Mouse (Mus musculus) erythroid progenitor cell, adult 5-6 weeks (primary cell): ENCODE results near the gene Emc7. TPM values are rescaled to one million over a fixed set of nuclear protein-coding genes. Genes with fewer than 3 reads are reported as not detected.
"Not testable (repeated sequence)": the region's sequence is repeated elsewhere in the genome, so short reads cannot be mapped to it uniquely, and the experiment has no call there.

Experiments
- ATAC-seq: replicated peaks from 2 replicates; pipeline ENCODE4 v1.8.0; 2016; ENCODE audit warnings: moderate number of reproducible peaks, mild to moderate bottlenecking, moderate TSS enrichment, inconsistent platforms; ENCODE audit not compliant: poor library complexity, low FRiP score, severe bottlenecking
- total RNA-seq, 2 experiments: library from RNA; stranded (forward) in 1 of 2; stranded (reverse) in 1 of 2; fragments of 150-400 nt in 1 of 2; fragments of 186-747, 209-891 nt in 1 of 2; gene quantifications; 2 replicates each; pipeline versions ENCODE4 v1.2.3 to v1.2.4; 2015 to 2017; ENCODE audit warnings: low replicate concordance in 2 of 2

Gene Emc7
- total RNA-seq (2015; ENCODE audit: low replicate concordance) (5.0 and 5.8 TPM in 2 replicates), total RNA-seq (2017; ENCODE audit: low replicate concordance) (7.2 and 7.3 TPM in 2 replicates)

DNA sequence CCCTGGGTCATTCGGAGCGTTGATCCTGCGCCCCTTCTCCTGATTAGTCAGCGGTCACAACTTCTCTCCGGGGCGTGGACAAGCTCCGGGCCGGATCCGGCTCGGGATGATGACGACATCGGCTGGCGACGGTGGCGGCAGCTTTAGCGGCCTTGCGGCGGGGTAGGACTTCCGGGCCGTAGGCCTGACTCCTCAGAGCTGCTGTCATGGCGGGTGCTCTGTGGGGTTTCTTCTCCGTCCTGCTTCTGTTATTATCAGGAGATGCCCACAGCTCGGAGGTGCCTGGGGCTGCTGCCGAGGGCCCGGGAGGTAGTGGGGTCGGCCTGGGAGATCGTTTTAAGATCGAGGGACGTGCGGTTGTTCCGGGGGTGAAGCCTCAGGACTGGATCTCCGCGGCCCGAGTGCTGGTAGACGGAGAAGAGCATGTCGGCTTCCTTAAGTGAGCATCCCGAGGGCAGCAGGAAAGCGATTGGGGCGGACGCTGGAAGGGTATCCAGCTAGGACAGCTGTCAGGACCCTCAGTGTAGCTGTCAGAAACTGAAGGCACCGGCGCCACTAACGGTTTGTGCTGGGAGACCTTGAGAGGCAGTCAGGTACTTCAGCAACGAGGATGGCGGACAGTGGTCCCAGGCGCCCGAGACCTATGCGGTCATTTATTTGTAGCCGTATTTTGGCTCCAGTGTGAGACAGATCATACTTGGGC is at the start of gene Emc7:
Emc7 (plus strand) TSS at position 136 of the 703 bp plus-strand sequence.
- peak; percentile 98 for ATAC-seq

DNA sequence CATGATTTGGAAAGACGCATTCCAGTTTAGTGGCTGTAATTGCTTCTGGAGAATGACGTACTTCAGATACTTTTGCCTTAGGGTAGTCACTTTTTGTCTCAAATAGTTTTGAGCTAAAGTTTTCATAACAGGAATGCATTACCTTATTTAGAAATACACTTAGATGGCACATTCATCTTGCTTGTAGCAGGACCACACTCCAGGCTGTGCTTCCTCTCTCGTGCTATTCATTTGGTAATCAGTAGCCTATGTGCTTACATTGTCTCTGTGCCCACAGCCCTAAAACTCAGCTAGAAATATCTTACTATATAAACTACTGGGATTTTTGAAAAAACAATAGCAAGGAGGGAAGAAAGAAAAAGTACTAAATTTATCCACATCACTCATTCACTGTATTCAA is 47.8 kb upstream of the Emc7 start:
- ATAC-seq: no peak

DNA sequence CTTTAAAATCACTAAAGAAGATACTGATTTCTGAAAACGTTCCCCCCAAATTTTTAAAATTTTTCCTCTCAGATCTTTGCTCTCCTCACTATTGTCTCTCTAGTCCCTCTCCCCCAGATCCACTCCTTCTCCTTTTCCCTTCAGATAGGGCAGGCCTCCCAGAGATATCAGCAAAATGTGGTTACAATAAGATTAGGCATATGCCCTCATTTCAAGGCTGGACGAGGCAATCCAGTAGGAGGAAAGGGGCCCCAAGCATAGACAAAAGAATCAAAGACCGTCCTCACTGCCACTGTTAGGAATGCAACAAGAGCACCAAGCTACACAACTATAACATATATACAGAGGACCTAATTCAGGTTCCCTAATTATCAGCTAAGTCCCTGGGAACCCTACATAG is 29.5 kb upstream of the Emc7 start:
- no peak for ATAC-seq

DNA sequence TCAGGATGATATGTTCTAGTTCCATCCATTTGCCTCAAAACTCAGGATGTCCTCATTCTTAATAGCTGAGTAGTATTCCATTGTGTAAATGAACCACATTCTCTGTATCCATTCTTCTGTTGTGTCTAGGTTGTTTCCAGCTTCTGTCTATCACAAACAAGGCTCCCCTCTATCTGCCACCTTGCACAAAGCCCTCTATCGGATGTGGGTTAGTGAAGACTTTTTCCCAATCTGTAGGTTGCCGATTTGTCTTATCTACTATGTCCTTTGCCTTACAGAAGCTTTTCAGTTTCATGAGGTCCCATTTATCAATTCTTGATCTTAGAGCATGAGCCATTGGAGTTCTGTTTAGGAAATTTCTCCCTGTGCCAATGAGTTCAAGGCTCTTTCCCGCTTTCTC is 26.3 kb upstream of the Emc7 start:
- not testable (repeated sequence) for ATAC-seq

DNA sequence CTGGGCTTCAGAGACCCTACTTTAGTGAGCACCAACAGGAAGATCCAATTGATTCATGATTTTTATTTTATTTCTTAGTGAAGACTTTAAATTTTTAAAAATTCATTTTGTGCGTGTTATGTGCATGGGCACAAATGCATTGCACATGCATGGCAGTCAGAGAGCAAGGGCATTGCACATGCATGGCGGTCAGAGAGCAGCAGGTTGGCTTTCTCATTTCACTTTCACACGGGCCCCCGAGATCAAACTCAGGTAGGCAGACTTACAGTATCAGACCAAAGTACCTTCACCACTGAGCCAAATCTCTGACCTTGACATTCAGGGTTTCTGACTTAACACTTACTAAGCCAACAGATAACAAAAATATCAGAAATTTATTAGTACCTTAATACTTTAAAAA is 25.1 kb upstream of the Emc7 start:
- ATAC-seq: no peak

DNA sequence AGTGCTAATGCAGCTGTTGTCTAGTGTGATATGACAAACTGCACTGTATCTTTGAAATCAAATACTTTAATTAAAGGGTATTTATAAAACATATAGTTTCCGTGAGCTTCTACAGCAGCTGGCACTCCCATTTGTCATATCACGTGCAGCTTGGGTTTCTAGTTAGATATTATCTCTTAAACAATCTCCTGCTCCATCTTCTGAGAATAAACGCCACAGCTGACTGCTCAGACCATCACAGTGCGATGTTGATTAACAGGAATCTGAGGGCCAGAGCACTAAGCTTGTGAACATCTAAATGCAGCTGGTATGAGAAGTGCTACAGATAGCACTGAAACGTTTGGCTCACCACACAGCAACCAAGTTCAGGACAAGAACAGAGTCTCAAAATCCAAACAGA is 24.4 kb upstream of the Emc7 start:
- ATAC-seq: no peak

DNA sequence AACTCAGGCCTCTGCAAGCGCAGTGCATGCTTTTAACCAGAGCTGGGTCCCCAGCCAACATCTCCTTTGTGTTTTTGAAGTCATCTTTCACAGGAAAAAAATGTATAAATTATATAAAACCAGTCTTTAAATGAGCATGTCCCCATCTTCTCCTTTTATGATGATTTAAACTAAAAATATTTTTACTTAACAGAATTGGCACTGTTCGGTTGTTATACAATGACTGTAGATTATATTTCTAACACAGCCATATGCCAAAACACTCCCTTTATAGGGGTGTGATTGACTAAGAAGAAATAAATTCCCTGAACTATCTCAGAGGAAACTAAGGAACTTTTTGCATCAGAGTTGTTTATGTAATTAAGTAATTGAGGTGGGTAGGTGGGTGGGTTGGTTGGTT is 22.3 kb upstream of the Emc7 start:
- ATAC-seq: no peak

DNA sequence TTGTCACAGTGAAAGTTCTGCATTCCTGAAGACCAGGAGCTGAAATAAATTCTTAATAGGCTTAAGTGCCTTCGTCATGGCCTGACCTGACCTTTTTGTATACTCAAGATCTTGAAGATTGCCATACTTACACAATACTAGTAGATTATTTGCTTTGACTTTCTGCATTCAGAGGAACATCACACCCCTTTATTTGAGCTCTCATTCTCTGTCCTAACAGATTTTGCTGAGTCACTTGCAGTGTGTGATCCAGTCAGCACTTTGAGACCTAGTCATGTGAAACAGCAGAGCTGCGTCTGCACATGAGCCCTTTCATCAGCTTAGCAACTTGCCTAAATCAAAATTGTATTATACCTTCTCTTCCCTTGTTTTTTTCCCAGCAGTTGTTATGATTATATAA is 21.4 kb upstream of the Emc7 start:
- ATAC-seq: no peak

DNA sequence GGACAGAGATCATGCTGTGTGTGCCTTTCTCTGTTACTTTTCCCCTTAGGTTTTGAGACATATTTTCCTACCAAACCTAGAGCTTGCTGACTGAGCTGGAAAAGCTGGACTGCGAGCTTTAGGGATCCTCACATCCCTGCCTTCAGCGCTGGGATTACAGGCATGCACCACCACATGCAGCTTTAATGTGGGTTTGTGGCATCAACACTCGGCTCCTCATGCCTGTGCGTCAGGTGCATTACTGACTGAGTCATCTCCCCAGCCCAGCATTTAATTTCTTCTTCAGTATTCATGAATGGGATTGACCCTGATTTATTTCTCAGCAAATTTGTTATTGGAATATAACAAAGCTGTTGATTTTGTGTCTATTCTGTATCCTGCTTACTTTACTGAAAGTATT is 18.5 kb upstream of the Emc7 start:
- ATAC-seq: no peak

DNA sequence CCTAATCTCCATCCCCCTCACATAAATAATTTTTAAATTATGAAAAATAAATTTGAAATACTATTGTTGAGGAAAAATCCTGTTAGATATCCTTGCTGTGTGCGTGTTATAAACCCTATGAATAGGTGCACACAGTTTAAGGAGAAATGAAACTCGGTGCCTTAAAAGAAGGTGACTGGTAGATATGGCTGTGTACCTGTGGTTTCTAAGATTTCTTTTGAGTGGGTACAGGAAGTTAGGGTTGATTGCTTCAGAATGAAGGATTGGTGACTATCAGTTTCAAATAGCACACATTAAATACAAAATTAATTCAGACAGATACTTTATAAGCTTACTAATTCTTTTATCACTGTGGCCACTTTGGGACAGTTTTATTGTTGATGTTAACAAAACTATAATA is 17.2 kb upstream of the Emc7 start:
- no peak for ATAC-seq

DNA sequence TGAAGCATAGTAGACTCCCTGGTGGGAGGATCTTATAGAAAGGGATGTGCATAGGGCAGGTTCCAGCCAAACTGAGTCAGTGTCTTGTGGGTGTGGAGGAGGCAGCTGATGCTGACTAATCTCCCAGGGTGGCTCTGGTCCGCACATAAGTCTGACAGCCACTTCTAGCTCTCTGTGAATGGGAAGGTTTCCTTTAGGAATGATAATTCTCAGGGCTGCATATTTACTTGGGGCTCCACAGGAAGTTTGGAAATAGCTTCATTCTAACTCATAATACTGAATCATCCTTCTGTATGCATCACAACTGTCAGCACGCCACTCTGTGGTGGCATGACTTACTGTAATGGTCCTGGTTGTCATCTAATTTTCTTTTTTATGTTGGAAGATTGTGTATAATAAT is 11.3 kb upstream of the Emc7 start:
- ATAC-seq: no peak

DNA sequence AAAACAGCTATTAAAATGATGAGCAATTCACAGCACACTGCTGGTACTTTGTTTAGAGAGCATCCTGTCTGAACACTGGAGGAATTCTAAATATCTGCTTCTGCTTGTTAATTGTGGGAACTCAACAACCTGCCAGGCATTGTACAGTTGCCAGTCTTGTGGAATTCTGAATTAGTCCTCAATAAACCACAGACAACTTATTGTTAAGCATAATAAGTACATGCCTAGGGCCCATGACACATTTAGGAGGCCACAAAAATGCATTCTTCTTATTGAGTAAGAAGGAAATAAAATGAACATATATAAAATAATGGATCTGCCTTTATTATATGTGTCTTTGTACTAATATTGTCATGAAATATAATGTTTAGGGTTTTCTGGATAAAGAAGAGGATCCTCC is 9.3 kb upstream of the Emc7 start:
- ATAC-seq: no peak

DNA sequence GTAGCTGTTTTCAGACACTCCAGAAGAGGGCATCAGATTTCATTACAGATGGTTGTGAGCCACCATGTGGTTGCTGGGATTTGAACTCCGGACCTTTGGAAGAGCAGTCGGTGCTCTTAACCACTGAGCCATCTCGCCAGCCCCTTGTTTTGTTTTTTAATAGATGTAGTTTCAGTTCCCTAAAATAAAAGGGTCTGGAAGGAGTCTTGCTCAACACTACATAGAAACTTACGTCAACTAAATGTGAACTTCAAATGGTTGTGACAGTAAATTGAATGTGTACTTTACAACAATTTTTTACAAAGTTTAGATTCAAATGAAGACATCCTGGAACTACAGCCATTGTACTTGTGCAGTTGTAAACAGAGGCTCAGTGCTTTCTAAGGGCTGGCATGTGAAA is 6.8 kb upstream of the Emc7 start:
- not testable (repeated sequence) for ATAC-seq

DNA sequence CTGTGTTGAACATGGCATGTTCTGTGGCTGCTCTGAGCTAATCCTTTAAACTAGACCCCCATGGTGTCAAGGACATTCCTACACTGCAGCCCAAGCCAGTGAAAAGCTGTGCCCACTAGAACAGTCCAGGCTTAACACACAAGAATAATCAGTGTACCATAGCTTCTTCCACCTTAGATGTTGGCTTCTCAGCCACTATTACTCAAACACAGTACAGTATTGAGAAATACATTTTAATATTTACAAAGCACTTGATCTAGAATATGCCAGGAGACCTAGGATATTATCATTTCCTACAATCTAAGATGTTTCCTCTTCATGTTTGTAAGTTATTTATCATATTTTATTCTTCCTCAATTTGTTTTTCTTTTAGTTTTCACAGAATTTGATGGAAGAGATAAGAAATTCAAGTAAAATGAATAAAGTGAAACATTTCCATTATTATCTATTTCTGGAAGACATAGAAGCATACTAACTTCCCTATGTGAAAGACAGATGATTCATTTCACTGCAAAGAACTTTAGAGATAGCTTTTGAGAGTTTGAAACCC is 6.2 kb upstream of the Emc7 start:
- no peak for ATAC-seq

DNA sequence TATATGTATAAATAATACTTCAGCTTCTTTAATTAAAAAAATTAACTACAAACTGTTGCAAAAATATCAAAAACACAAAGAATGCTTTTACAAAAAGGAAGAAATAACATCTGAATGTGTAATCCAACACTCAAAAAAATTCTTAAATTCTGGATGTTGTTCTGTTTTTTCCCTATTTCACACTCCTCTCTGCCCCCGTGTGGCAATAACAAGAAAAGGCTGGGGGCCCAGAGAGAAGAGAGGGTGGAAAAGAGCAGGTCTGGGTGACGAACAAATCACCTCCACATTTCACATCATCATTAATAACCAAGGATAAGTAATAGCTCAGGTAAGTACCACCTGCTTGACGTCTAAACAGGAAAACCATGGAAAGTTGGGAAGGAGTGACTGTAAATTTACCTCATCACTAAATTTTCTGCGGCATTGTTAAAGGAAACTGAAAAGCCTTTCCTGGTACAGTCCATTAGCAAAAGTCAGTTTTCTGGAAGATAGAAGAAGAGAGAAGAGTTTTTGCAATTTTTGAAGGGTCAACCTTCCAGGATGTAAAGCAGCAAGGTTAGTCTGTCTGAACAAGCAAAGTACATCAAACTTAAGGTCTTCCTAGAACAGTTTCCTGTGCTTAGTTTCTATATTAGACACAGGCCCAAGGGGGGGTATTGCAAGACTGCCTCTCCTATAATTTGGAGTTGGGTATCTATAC is 5.0 kb upstream of the Emc7 start:
- ATAC-seq: no peak

DNA sequence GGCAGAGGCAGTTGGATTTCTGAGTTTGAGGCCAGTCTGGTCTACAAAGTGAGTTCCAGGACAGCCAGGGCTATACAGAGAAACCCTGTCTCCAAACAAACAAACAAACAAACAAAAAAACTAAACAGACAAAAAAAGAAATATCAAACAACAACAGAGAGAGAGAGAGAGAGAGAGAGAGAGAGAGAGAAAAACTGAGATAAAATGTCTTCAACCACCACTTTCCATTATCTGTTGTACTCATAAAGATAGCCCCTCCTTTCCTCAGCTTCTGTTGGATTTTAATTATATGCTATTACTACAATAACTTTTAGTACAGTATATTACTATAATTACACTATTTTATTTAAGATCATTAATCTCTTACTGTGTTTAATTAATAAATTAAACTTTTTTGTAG is 2.3 kb upstream of the Emc7 start:
- ATAC-seq: not testable (repeated sequence)

DNA sequence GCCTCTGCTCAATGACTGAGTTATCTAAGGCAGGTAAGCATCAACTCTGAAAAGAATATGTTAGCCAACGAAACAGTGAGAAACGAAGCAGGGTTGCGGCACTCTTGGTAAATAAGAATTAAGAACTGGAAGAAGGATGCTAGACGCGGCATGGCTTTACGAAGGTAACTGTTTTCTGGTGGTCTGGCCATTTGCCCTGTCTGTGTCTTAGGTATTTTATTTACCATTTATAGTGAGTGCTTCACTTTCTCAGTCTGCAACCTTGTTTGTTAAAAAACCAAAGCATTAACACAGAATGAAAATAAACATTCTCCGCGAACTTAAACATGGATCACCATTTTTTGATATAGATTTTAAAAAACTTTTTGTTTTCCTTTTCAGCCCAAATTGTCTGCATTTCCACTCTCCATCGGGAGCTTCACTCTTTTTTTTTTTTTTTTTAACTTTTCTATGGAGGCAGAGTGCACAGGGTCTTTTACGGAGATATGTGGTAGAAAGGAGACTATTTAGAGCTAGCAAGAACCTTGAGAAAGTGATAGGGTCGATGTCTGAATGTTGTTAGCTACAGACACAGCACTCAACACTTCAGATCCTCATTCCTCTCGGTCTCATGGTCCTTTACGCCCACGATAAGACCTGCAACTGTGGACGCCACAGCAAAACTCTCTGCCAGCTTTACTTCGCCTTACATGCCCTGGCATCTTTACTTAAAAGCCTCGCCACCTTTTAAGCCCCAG is 504 bp upstream of the Emc7 start:
- peak; percentile 65 for ATAC-seq

DNA sequence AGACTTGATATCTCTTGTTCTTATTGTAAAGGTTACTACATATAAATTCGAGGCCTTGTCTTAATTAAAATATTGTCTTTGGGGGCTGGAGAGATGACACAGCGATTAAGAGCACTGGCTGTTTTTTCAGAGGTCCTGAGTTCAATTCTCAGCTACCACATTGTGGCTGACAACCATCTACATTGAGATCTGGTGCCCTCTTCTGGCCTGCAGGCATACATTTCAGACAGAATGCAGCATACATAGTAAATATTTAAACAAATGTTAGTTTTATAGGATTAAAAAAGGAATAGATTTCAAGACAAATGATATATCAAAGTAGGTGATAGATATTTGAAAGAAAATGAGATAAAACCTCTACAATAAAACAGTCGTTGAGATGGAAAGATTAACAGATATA is 5.8 kb downstream of the Emc7 start:
- ATAC-seq: no peak

DNA sequence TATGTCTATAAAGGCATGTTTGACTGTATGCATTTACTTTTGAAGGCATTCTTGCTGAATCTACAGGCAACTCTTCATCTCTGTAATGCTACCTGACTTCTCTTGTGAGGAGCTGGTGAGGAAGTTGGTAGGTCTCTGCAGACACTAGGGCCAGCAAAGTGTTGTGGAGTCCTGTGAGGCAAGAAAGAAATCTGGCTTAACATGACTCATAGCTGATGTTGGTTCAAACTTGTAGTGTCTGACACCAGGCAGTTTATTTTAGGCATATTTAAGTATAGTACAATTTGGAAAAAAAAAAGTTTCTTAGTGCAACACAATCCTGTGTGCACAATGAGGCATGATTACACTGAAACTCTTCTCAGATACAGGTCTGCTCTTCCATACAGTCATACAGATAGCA is 14.7 kb downstream of the Emc7 start:
- no peak for ATAC-seq

DNA sequence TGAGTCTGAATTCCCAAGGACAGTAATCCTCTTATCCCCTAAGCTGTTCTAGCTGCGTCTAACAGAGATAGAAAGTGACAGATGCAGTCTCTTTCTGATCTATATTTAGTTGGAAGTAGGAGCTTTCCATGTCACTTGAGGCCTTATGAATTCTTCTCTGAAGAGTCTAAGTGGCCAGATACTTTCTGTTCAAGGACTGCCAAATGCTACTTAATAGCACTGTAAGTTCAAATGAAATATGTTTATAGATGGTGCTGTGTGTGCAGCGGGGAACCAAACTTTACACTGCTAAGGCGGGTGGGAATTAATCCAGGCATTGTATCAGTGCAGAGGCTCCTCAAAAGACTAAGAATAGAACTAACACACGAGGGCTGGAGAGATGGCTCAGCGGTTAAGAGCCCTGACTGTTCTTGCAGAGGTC is 16.2 kb downstream of the Emc7 start:
- no peak for ATAC-seq

DNA sequence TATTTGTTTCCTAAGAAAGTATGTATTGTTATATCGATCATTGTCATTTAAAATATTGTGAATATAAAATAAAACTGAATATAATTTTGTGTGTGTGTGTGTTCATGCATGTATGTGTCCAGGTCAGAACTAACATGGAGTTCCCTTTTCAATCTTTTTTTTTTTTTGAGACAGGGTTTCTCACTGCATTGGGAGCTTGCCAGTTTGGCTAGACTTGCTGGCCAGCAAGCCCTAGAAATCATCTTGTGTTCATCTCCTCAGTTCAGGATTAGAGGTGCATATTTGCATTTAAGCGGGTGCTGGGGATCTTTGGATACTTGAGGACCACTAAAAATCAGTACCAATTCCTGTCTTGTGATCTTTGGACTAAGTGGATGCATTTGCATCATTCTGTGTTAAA is 17.3 kb downstream of the Emc7 start:
- ATAC-seq: no peak
